Mouse (Mus musculus): ENCODE measurements around the gene 4933424G06Rik. TPM values are rescaled to one million over a fixed set of nuclear protein-coding genes. Genes with fewer than 3 reads are reported as not detected.

4933424G06Rik gene
- total RNA-seq, 2 experiments from 2014 or later: not detected

DNA sequence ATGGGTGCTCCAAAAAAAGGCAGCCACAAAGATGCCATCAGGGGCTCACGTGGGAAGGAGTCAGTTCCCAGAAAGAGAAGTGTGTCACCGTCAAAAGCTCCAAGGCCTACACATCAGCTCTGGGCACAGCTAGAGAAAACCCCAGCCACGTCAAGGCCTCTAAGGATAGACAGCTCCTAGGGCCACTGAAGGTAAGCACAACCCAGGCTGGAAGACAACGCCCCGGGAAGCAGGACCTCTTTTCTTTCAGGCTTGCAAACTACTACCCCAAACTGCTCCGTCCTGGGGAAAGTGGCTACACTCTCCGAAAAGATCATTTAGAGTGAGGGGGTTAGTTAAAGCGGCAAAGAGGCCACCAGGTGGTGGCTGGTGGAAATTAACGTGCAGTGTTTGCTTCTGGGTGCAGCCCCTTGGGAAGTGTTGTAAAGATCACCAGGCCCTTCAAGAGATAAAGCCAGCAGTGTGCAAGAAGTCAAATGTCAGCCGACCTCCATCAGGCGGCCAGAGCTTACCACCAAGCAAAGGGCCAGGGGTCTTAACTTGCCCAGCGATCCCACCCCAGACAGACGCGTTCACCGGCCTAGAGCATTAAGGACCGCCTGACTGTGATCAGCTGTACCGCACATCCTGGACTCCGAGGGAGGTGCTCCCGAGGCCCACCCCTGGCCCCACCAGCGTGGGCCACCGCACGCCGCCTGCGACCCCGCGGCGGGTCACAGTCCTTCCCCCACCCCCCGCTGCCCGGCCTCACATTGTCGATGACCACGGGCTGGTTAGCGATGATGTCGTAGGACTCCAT lies 695 bp upstream of the 4933424G06Rik start:
- DNase-seq: peak; percentile 35

DNA sequence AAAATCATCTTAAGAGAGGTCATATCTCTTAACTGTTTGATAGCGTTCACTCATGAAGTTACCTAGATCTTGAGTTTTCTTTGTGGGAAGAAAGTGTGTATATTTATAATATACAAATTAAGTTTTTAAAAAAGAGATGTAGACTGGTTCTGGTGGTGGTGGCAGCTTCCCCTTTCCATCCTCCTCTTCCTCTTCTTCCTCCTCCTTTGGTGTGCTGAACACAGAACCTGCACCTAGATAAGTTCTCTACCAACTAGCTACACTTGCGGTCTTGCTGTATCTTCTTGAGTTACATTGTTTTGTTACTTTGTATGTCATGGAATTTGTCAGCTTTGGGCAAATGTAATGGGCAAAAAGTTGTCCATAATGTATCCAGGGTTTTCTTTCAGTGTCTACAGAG lies 1.2 kb downstream of the 4933424G06Rik start:
- DNase-seq: no peak

- no peak for DNase-seq
These were observed 4.4 kb downstream of the 4933424G06Rik start, which contains the start of gene Actr1b for GRCm38 (mm10) chr1:36714311-36714710. Gene Actr1b (minus strand): TSS chr1:36714422.

GRCm38 (mm10) chr1:36718786-36719185 lies 8.8 kb downstream of the 4933424G06Rik start:
- no peak for DNase-seq

DNA sequence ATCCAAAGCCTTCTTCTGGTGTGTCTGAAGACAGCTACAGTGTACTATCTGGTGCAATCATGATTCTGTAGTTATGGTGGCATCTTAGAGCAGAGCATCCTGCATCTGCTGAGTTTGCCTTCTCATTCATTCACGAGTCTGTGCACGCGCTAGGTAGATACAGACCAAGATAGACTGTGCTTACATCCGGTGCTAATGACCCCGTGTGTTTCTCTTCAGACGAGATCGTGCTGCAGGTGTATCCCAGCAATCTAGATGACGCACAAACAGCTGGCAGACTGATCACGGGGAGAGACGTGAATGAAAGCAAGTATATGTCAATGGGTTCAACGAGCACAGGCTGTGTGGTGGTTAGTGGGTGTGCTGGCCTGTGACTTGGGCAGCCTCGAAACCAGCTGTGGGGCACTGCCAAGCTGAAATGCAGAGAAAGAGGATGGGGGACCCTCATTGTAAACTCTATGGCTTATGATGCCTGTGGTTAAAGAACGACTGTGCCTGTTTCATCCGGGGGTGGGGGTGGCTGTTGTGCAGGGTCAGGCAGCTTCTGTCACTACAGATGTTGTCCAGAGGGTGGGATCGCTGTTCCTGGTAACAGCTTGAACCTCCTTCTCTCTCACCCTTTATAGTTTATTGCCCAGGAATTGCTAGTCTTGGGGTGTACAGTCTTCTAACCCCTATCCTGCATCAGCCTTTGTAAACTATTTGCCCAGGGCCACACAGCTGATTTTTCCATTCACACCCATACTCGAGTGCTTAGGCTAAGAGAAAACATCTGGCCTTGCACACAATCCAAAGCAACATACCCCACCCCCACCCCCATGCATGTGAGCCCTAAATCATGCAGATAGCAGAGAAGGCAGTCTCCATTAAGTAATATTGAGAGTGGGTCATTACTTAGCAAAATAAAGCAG lies 13.5 kb downstream of the 4933424G06Rik start:
- no peak for DNase-seq

DNA sequence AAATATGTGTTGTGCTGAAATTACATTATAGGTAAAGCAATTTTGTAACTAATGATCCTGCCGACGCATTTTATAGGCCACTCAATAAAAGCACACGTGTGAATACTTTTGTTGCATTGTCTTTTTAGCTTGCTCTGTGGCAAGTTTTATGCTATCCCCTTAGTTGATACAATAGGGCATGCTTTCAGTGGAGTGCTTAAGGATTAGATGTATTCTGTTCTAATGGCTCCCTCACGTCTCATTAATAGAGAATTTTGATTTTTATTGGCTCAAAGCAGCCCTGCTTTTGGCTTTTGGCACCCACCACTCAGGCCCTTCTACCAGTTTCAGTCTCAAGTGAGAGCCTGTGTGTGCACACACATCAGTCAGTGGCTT lies 14.1 kb downstream of the 4933424G06Rik start:
- DNase-seq: no peak

DNA sequence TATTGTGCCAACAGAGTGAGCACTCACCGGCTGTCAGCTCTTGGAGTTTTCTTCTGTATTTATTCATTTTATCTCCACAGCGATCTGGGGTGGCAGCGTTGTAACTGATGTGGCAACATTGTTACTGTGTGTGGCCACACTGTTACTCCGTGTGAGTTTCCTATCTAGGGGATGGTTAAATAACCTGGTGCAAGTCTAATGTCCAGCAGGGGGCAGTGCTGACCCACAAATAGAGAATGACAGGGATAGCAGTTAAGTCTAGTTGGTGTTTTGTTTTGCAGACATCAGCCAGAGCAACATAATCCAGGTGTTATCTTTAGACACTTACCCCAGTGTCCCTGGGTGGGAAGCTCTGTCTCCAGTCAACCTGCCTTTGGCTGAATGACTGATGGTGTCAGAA lies 27.4 kb downstream of the 4933424G06Rik start:
- DNase-seq: peak; percentile 87

DNA sequence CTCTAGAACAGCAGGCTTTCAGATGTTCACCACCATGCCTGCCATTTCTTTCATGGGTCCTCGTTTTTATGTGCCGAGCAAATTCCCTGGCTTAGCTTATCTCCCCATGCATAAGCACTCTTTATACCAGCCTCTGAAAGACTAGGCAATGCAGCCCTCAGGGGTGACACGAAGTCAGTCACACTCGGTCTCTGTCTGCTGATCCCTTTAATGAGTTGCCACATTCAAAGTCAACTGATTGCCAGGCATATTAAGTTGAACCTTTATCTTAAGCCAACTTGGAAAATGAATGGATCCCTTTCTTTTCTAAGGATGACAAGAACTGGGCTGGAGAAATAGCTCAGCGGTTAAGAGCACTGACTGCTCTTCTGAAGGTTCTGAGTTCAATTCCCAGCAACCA lies 29.3 kb downstream of the 4933424G06Rik start:
- DNase-seq: no peak

- no peak for DNase-seq
These were observed 33.1 kb downstream of the 4933424G06Rik start for GRCm38 (mm10) chr1:36743046-36743445.

GRCm38 (mm10) chr1:36744268-36744944 lies 34.5 kb downstream of the 4933424G06Rik start:
- peak; percentile 71 for DNase-seq

DNA sequence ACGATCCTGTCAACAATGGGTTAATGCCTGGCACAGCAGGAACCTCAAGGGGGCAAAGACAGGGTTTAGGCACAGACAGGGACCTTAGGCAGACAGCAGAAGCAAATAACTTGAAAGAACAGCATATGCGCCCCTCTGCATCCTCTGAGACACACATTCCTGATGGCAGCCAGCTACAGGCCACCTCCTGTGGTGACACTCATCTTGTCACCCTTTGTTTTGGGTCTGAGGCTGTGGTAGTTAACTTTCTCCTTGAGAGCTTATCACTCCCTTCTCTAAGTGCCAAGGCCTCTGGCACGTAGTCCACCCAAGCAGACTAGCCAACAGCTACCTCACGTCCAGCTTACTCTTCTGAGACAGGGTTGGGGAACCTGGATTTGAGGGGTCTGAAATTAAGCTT lies 35.7 kb downstream of the 4933424G06Rik start:
- DNase-seq: no peak

- DNase-seq: peak; percentile 59
These were observed 36.5 kb downstream of the 4933424G06Rik start for GRCm38 (mm10) chr1:36746452-36746851.

- no peak for DNase-seq
These were observed 44.2 kb downstream of the 4933424G06Rik start for GRCm38 (mm10) chr1:36753932-36754675.

DNA sequence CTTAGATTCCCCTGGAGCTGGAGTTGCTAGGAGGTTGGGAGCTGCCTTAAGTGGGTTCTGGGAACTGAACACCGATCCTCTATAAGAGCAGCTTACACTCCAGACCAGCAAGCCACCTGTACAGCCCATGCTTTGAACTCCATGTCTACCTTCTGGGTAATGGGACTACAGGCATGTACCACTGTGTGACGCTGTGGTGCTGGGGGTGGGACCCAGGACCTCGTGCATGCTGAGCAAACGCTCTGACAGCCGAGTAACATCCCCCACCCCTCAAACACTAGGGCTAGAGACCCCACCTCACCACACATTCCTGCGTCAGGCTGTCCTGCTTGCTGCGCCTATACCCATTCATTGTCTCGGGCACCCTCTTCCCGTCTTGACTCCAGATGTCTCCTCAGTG lies 48.6 kb downstream of the 4933424G06Rik start:
- DNase-seq: no peak

GRCm38 (mm10) chr1:36759076-36759475 lies 49.1 kb downstream of the 4933424G06Rik start:
- DNase-seq: no peak

DNA sequence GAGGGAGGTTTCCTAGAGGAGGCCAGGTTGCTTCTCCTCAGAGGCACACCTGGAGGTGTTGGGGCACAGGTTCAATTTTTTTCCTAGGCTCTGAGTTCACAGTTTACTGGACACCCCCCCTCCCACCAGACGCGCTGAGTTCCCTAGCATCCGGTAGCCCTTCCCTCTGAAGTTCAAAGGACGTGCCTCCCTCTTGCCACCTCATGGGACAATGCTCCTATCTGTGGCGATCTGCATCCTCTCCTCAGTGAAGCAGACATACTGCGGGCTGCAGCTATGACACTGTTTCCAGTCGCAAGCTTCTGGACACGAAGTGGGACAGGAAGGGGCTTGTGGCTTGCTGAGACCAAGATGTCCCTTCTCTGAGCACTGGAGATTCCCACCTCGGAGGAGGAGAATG lies 50.5 kb downstream of the 4933424G06Rik start:
- DNase-seq: no peak

DNA sequence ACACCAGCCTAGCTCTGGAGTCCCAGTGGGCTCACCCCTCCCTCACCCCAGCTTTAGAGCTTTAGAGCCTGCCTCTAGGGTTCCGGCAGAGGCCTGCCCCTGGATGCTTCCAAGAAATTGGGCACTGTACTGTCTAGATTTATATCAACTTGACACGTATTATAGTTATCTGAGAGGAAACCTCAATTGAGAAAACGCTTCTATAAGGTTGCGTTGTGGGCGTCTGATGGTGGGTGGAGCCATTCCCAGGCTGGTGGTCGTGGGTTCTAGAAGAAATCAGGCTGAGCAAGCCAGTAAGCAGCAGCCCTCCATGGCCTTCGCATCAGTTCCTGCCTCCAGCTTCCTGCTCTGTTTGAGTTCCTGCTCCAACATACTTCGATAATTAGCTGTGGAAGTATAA lies 51.1 kb downstream of the 4933424G06Rik start:
- DNase-seq: no peak

DNA sequence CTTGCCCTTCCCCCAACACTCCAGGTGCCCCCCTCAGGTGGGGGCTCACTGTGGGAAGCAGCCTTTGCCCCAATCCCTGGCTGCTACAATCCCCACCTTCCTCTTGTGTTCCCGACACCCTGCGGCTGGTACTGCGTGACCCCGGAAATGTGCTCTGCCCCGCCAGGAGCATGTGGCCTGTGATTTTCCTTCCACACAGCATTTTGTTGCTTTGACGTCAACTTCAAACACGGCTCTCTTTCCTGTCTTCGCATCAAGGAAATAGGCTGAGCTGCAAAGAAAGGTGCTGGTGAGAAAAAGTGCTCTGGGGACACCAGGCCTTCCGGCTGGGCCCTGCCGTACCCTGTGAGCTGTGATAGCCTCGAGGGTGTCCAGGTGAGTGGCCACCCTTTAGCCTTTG lies 51.6 kb downstream of the 4933424G06Rik start, which contains the start of gene Zap70:
Gene Zap70, plus strand, starts transcription at position 231 of the 400 bp plus-strand sequence.
- no peak for DNase-seq

DNA sequence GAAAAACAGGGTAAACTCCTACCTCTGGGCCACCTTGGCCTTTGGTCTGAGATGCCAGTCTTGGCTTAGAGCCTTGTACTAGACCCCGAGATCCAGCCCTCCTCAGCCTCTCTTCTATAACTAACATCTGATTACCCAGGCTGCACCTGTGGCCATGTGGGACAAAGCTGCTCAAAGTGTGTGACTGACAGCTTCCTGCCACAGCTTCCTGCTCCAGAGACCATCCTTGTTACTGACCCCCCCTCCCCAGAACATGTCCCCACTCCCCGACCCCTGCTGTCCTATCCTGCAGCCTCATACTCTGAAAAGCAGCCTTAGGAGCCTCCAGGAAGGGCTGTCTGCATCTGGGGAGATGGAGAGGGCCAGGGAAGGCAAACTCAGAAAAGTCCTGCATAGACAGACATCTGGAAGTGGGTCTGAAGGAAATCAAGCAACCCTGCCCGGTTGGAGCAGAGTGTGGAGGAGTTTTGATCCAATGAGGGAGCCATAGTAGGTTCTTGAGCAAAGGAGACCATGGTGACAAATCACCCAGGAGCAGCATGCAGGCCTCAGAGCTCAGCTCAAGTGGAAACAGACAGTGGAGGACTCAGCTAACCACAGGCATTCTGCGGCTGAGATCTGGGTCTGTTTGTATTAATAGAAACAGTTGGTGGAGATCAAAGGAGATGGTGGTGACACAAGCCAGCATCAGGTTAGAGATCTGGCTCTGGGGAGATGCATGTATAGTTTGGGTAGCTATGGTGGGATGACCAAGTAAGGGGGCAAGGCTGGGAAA lies 56.7 kb downstream of the 4933424G06Rik start:
- DNase-seq: no peak

GRCm38 (mm10) chr1:36767321-36767720 lies 57.4 kb downstream of the 4933424G06Rik start:
- no peak for DNase-seq

- no peak for DNase-seq
These were observed 58.8 kb downstream of the 4933424G06Rik start for GRCm38 (mm10) chr1:36768786-36769185.

Data from heart, postnatal 4 days (tissue).